Mouse (Mus musculus): ENCODE measurements around the gene Mpv17.

DNA sequence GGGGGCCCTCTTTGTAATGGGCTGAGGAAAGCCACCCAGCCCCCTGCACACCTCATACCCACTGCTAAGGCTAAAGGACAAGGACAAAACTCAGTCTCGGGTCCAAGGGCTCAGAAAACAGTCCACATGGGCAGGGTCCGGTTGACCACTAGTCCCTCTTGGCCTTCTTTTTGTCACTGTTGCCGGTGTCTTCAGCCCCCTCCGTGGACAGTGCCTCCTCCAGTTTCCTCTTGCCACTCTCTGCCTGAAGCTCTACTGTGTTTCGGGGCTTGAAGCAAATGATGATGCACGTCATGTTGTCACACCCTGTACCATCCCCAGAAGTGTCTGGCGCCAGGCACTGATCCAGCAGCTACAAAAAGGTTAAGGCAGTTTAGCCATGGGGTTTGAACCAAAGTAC is 48.9 kb upstream of the Mpv17 start:
- TF ChIP-seq CTCF (IDR thresholded peaks at IDR 0.05; ENCODE audit: borderline replicate concordance, control insufficient read depth, extremely low read depth, insufficient read depth, low read length, poor library complexity) (no peak), POLR2A (IDR thresholded peaks at IDR 0.05; ENCODE audit: control insufficient read depth, extremely low read depth, insufficient read depth, low read length, poor library complexity) (no peak)
